Mouse (Mus musculus) liver, embryonic 15.5 days (tissue): ENCODE measurements at regions not wholly inside any gene's neighbourhood (a gene's known extent, or its start where the extent isn't known, plus 50 kb on each side); places are given as distances from the start of the nearest gene placed in this dataset.
"Not testable (repeated sequence)": the region's sequence is repeated elsewhere in the genome, so short reads cannot be mapped to it uniquely, and the experiment has no call there.

Experiments used
- ATAC-seq: fragments of 200-750 bp; cut with Nextera tagmentation; 2 replicates; pipeline ENCODE4 v1.8.0; 2017; ENCODE audit warnings: moderate number of reproducible peaks, mild to moderate bottlenecking, moderate library complexity; ENCODE audit not compliant: insufficient read depth
- H3K27ac ChIP-seq: fragments of 300-500 bp; sonication (generic); replicated peaks from 2 replicates; pipeline ENCODE4 v1.5.1; 2015; ENCODE audit warnings: mild to moderate bottlenecking, inconsistent platforms
- H3K27me3 ChIP-seq: fragments of 300-500 bp; sonication (generic); 2 replicates; pipeline ENCODE4 v1.6.1; 2015; ENCODE audit warnings: mild to moderate bottlenecking, inconsistent platforms
- H3K36me3 ChIP-seq: fragments of 300-500 bp; sonication (generic); replicated peaks from 2 replicates; pipeline ENCODE4 v1.6.1; 2015; ENCODE audit warnings: moderate library complexity, mild to moderate bottlenecking, inconsistent platforms
- H3K4me1 ChIP-seq: fragments of 300-500 bp; sonication (generic); replicated peaks from 2 replicates; pipeline ENCODE4 v1.6.1; 2015; ENCODE audit warnings: inconsistent platforms
- H3K4me2 ChIP-seq: fragments of 300-500 bp; sonication (generic); 2 replicates; pipeline ENCODE4 v1.6.1; 2015; ENCODE audit warnings: moderate library complexity, mild to moderate bottlenecking, inconsistent platforms
- H3K4me3 ChIP-seq: fragments of 300-500 bp; sonication (generic); replicated peaks from 2 replicates; pipeline ENCODE4 v1.5.1; 2015; ENCODE audit warnings: mild to moderate bottlenecking, inconsistent platforms
- H3K9ac ChIP-seq: fragments of 300-500 bp; sonication (generic); 2 replicates; pipeline ENCODE4 v1.6.1; 2015; ENCODE audit warnings: moderate library complexity, mild to moderate bottlenecking, inconsistent platforms
- H3K9me3 ChIP-seq: fragments of 300-500 bp; sonication (generic); replicated peaks from 2 replicates; pipeline ENCODE4 v1.6.1; 2016; ENCODE audit warnings: inconsistent platforms
- WGBS: fragments of 180-500 bp; shearing (Covaris S2); methylation state at CpG from one replicate; pipeline ENCODE4 v1.1.7; 2015; ENCODE audit warnings: mixed read lengths; ENCODE audit not compliant: insufficient replicate concordance; 5-methylcytosine and 5-hydroxymethylcytosine counted together

- WGBS: 39% methylated on average over 17 of the region's 17 CpGs
- no peaks in the 10 kb centered on the region for H3K36me3 ChIP-seq
- H3K4me2 ChIP-seq: peak overlapping the region; percentile 52; the same call in 1 of the 2 replicates
- no peak for ATAC-seq
- peak overlapping the region; percentile 14; the same call in 1 of the 2 replicates for H3K4me3 ChIP-seq
- H3K4me1 ChIP-seq: 0 out of 2 replicates have a peak, but pooled peaks cover 4% of the 10 kb centered on the region
- H3K9me3 ChIP-seq: no peaks in the 10 kb centered on the region
- no peak overlapping the region for H3K27ac ChIP-seq
- H3K27me3 ChIP-seq: no peaks in the 10 kb centered on the region
- H3K9ac ChIP-seq: no peak overlapping the region
Measured at GRCm38 (mm10) chr3:130819031-130819836, 89.0 kb upstream of the Rpl34 start.

GRCm38 (mm10) chr3:130818467-130819030 lies 88.4 kb upstream of the Rpl34 start:
- Histone ChIP-seq H3K36me3 (no peaks in the 10 kb centered on the region), H3K4me3 (peak overlapping the region; percentile 14; the same call in 1 of the 2 replicates), H3K27me3 (no peaks in the 10 kb centered on the region), H3K9me3 (no peaks in the 10 kb centered on the region), H3K4me1 (0 out of 2 replicates have a peak, but pooled peaks cover 4% of the 10 kb centered on the region), H3K4me2 (peak overlapping the region; percentile 52; the same call in 1 of the 2 replicates), H3K9ac (no peak overlapping the region), H3K27ac (no peak overlapping the region)
- WGBS: 3% methylated on average over 18 of the region's 18 CpGs
- no peak for ATAC-seq

GRCm38 (mm10) chr3:130809696-130810665 lies 79.8 kb upstream of the Rpl34 start:
- Histone ChIP-seq H3K36me3 (no peaks in the 10 kb centered on the region), H3K4me3 (no peak overlapping the region), H3K27ac (no peak overlapping the region), H3K9me3 (no peaks in the 10 kb centered on the region), H3K9ac (no peak overlapping the region), H3K27me3 (peaks cover 3% of the 10 kb centered on the region; the same call in 1 of the 2 replicates), H3K4me2 (no peak overlapping the region), H3K4me1 (no peaks in the 10 kb centered on the region)
- ATAC-seq: no peak
- 39% methylated on average over 19 of the region's 19 CpGs for WGBS

- H3K4me2 ChIP-seq: no peak overlapping the region
- no peak overlapping the region for H3K27ac ChIP-seq
- no peak overlapping the region for H3K4me3 ChIP-seq
- 64% methylated on average over 3 of the region's 3 CpGs for WGBS
- no peaks in the 10 kb centered on the region for H3K9me3 ChIP-seq
- peaks cover 11% of the 10 kb centered on the region; the same call in 1 of the 2 replicates for H3K27me3 ChIP-seq
- no peaks in the 10 kb centered on the region for H3K4me1 ChIP-seq
- H3K9ac ChIP-seq: no peak overlapping the region
- H3K36me3 ChIP-seq: no peaks in the 10 kb centered on the region
- ATAC-seq: no peak
Measured at GRCm38 (mm10) chr3:130805345-130805744, 75.1 kb upstream of the Rpl34 start.

- Histone ChIP-seq H3K36me3 (no peaks in the 10 kb centered on the region), H3K4me1 (no peaks in the 10 kb centered on the region), H3K27me3 (peaks cover 11% of the 10 kb centered on the region; the same call in 1 of the 2 replicates), H3K9me3 (no peaks in the 10 kb centered on the region), H3K4me2 (no peak overlapping the region), H3K27ac (no peak overlapping the region), H3K9ac (no peak overlapping the region), H3K4me3 (no peak overlapping the region)
- WGBS: 22% methylated on average over 6 of the region's 6 CpGs
- no peak for ATAC-seq
Measured at GRCm38 (mm10) chr3:130804327-130804662, 74.1 kb upstream of the Rpl34 start.

- no peaks in the 10 kb centered on the region for H3K36me3 ChIP-seq
Measured at GRCm38 (mm10) chr3:130803591-130804326, 73.6 kb upstream of the Rpl34 start.

GRCm38 (mm10) chr3:130800016-130800415 lies 69.8 kb upstream of the Rpl34 start:
- WGBS: 35% methylated on average over 2 of the region's 2 CpGs

More at GRCm38 (mm10) chr3:130803591-130804326, 73.6 kb upstream of the Rpl34 start:
- no peak for ATAC-seq
- Histone ChIP-seq H3K27ac (no peak overlapping the region), H3K4me1 (no peaks in the 10 kb centered on the region), H3K9ac (no peak overlapping the region), H3K4me2 (no peak overlapping the region), H3K9me3 (no peaks in the 10 kb centered on the region), H3K27me3 (peaks cover 11% of the 10 kb centered on the region; the same call in 1 of the 2 replicates), H3K4me3 (no peak overlapping the region)
- WGBS: 12% methylated on average over 12 of the region's 12 CpGs

GRCm38 (mm10) chr3:130797956-130798355 lies 67.8 kb upstream of the Rpl34 start:
- not testable (repeated sequence) for H3K9ac ChIP-seq, H3K9me3 ChIP-seq, H3K4me3 ChIP-seq, H3K27ac ChIP-seq, H3K27me3 ChIP-seq, ATAC-seq, H3K36me3 ChIP-seq, H3K4me1 ChIP-seq, H3K4me2 ChIP-seq
- WGBS: 72% methylated on average over 1 of the region's 1 CpGs

More at GRCm38 (mm10) chr3:130800016-130800415, 69.8 kb upstream of the Rpl34 start:
- H3K9ac ChIP-seq: no peak overlapping the region
- H3K27me3 ChIP-seq: peaks cover 8% of the 10 kb centered on the region; the same call in 1 of the 2 replicates
- H3K27ac ChIP-seq: no peak overlapping the region
- H3K9me3 ChIP-seq: no peaks in the 10 kb centered on the region
- H3K4me2 ChIP-seq: no peak overlapping the region
- H3K36me3 ChIP-seq: no peaks in the 10 kb centered on the region
- no peak for ATAC-seq
- no peak overlapping the region for H3K4me3 ChIP-seq
- H3K4me1 ChIP-seq: peaks cover 9% of the 10 kb centered on the region

GRCm38 (mm10) chr3:130796531-130796930 lies 66.3 kb upstream of the Rpl34 start:
- Histone ChIP-seq H3K9ac (no peak overlapping the region), H3K36me3 (no peaks in the 10 kb centered on the region), H3K4me1 (peaks cover 9% of the 10 kb centered on the region), H3K4me2 (peak overlapping the region; percentile 16; the same call in 1 of the 2 replicates), H3K4me3 (no peak overlapping the region), H3K27ac (no peak overlapping the region), H3K27me3 (no peaks in the 10 kb centered on the region), H3K9me3 (no peaks in the 10 kb centered on the region)
- peak; percentile 62 for ATAC-seq
- WGBS: 43% methylated on average over 8 of the region's 8 CpGs

GRCm38 (mm10) chr3:130795396-130795795 lies 65.2 kb upstream of the Rpl34 start:
- 70% methylated on average over 4 of the region's 4 CpGs for WGBS
- H3K4me3 ChIP-seq: no peak overlapping the region
- H3K9me3 ChIP-seq: no peaks in the 10 kb centered on the region
- H3K27me3 ChIP-seq: no peaks in the 10 kb centered on the region
- no peak overlapping the region for H3K27ac ChIP-seq
- H3K4me1 ChIP-seq: peaks cover 9% of the 10 kb centered on the region
- no peak overlapping the region for H3K4me2 ChIP-seq
- ATAC-seq: no peak
- no peak overlapping the region for H3K9ac ChIP-seq
- no peaks in the 10 kb centered on the region for H3K36me3 ChIP-seq
